Mouse (Mus musculus): ENCODE measurements around the gene Bax.

DNA sequence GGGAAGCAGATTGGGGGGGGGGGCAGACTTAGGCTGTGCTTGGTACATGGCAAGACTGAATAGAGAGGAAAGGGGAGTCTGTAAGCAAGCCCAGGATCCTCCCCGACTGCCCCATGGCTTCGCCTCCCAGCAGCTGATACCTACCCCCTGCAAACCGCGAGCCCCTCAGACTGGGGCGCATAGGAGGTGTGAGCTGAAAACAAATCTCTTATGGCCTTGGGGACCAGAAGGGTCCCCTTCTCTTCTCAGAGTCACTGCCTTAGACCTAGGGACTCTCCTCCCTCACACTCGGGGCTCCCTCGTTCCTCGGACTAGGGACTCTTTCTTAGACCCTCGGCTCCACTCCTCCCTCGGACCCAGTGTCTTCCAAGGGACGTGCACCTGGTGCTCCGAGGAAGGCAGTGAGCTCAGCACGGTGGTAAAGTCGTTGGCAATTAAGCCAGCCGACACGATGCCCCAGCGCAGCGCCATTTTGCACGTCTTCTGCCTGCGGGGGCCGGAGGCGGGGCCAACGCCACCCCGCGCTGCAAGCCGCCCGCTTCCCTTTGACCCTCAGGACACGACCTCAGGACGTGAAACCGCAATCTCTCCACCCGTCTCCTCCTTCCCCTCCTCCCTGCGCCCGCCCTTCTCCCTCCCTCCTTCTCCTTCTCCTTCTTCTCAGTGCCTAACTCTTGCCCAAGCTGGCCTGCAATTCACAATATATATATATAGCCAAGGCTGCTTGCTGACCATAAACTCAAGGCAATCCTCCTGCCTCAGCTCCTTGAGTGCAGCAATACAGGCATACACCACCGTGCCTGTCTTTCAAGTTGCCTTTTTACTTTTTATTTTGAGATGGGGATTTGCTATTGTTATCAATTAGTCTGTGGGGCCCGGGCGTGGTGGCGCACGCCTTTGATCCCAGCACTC is 21.9 kb upstream of the Bax start, which contains the start of gene Dhdh:
- TF ChIP-seq CTCF (IDR thresholded peaks at IDR 0.05; ENCODE audit: extremely low read depth, insufficient read length, insufficient replicate concordance, low read depth, low read length), result no peak
- TF ChIP-seq POLR2A (IDR thresholded peaks at IDR 0.05; ENCODE audit: low read depth, low read length), result no peak; the same call in 1 of the 2 replicates
